Mouse (Mus musculus): ENCODE data around the gene Kptn.

DNA sequence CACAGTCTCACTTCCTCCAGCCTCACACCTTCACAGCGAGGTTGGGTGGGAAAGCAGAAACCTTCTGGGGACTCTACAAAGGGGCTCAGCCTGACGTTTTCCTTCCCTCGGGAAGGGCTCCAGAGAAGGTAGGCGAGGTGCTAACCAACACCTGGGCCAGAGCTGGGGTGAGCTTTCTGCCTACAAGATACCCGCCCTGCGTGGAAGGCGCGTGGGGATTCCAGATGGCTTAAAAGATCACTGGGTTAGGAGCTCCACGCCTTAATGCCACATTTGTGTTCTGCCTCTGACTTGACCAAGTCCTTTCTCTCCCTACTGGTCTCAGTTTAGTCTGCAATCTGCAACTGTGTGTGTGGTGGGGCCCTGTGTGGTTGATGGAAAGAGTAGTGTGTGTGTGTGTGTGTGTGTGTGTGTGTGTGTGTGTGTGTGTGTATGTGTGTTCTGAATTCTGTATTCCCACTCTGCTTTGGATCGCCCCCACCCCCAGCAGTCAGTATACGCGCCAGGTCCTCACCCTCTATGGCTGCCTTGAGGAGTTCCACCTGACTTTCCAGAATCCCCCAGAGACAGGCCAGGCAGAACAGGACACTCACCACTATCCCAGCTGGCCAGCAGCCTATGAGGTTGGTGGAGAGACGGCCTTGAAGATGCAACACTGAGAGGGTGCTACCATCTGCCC, 11.4 kb downstream of the Kptn start:
- TF ChIP-seq CTCF (IDR thresholded peaks at IDR 0.05; ENCODE audit: borderline replicate concordance, extremely low read depth, insufficient read depth, insufficient read length) (no peak), POLR2A (IDR thresholded peaks at IDR 0.05; ENCODE audit: borderline replicate concordance, extremely low read depth, insufficient read depth, insufficient read length, poor library complexity, severe bottlenecking) (no peak)

Measured in brain, embryonic 14.5 days (tissue).